Mouse (Mus musculus) limb, embryonic 13.5 days (tissue): ENCODE results near the gene Slc4a10. TPM values are rescaled to one million over a fixed set of nuclear protein-coding genes. Genes with fewer than 3 reads are reported as not detected.
A peak's percentile ranks its signal among the peaks of the same experiment; 100 is the strongest.
"Not testable (repeated sequence)": the region's sequence is repeated elsewhere in the genome, so short reads cannot be mapped to it uniquely, and the experiment has no call there.

Experiments
- ATAC-seq: fragments of 200-750 bp; cut with Nextera tagmentation; 2 replicates; pipeline ENCODE4 v1.8.0; 2017; ENCODE audit warnings: low read depth, moderate number of reproducible peaks, moderate TSS enrichment; ENCODE audit not compliant: low FRiP score
- H3K27ac ChIP-seq: fragments of 300-500 bp; sonication (generic); 2 replicates; pipeline ENCODE4 v1.5.1; 2015; ENCODE audit warnings: inconsistent platforms, mild to moderate bottlenecking, moderate library complexity
- H3K27me3 ChIP-seq: fragments of 300-500 bp; sonication (generic); 2 replicates; pipeline ENCODE4 v1.6.1; 2015; ENCODE audit warnings: mild to moderate bottlenecking, inconsistent platforms
- H3K36me3 ChIP-seq: fragments of 300-500 bp; sonication (generic); 2 replicates; pipeline ENCODE4 v1.6.1; 2015; ENCODE audit warnings: inconsistent platforms, mild to moderate bottlenecking, moderate library complexity
- H3K4me1 ChIP-seq: fragments of 300-500 bp; sonication (generic); 2 replicates; pipeline ENCODE4 v1.6.1; 2015; ENCODE audit warnings: inconsistent platforms
- H3K4me2 ChIP-seq: fragments of 300-500 bp; sonication (generic); replicated peaks from 2 replicates; pipeline ENCODE4 v1.6.1; 2015; ENCODE audit warnings: inconsistent platforms, mild to moderate bottlenecking, moderate library complexity
- H3K4me3 ChIP-seq: fragments of 300-500 bp; sonication (generic); 2 replicates; pipeline ENCODE4 v1.5.1; 2015; ENCODE audit warnings: moderate library complexity, mild to moderate bottlenecking, inconsistent platforms
- H3K9ac ChIP-seq: fragments of 300-500 bp; sonication (generic); 2 replicates; pipeline ENCODE4 v1.6.1; 2015; ENCODE audit warnings: mild to moderate bottlenecking, inconsistent platforms
- H3K9me3 ChIP-seq: fragments of 300-500 bp; sonication (generic); 2 replicates; pipeline ENCODE4 v1.6.1; 2016; ENCODE audit warnings: inconsistent platforms
- WGBS: fragments of 180-500 bp; shearing (Covaris S2); methylation state at CpG from one replicate; pipeline ENCODE4 v1.1.7; 2015; 5-methylcytosine and 5-hydroxymethylcytosine counted together
- polyA plus RNA-seq: library from polyadenylated mRNA; unstranded; fragments of >200 nt; fragmentation: Nextera tagmentation; extraction: Ambion mirVana; gene quantifications from 2 replicates; pipeline ENCODE4 v1.2.1, GENCODE M21; 2015

The Slc4a10 gene
- polyA plus RNA-seq: 0.04 and 0.13 TPM in 2 replicates

DNA sequence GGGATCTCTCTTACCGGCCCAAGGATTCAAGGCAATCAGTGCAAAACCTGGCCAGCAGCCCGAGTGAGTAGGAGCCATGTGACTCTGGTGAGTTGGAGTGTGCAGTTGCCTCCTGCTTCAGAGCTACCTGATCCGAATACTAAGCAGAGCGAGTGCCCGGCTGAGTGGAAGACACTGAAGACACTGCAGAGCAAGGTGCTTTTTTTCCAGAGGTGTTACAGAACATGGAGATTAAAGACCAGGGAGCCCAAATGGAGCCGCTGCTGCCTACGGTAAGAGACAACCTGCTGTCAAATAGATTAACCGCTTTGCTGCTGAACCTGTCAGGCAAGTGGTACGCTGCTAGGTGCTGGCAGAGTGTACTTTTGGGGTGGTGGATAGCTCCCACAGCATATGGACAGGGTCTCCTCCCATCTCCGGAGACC is at the start of gene Slc4a10:
Gene Slc4a10 (plus strand): TSS at position 42 of the 425 bp plus-strand sequence.
- no peak within 1 kb of the TSS for H3K27ac ChIP-seq
- H3K4me1 ChIP-seq: 0 out of 2 replicates have a peak, but pooled peaks cover 9% of the 10 kb centered on the region
- no peaks in the 10 kb centered on the region for H3K9me3 ChIP-seq
- peak within 1 kb of the TSS; percentile 71 for H3K4me2 ChIP-seq
- 12% methylated on average over 10 of the region's 10 CpGs for WGBS
- H3K4me3 ChIP-seq: peak within 1 kb of the TSS; percentile 51
- no peaks in the 10 kb centered on the region for H3K36me3 ChIP-seq
- no peak for ATAC-seq
- peak within 1 kb of the TSS; percentile 65; the same call in 1 of the 2 replicates for H3K9ac ChIP-seq
- peaks cover 9% of the 10 kb centered on the region for H3K27me3 ChIP-seq

GRCm38 (mm10) chr2:62001251-62001650 is 45.0 kb upstream of the Slc4a10 start:
- not testable (repeated sequence) for H3K4me1 ChIP-seq, H3K9me3 ChIP-seq, H3K27me3 ChIP-seq, ATAC-seq, H3K9ac ChIP-seq, H3K27ac ChIP-seq, H3K4me2 ChIP-seq, H3K36me3 ChIP-seq, H3K4me3 ChIP-seq
- WGBS: 82% methylated on average over 6 of the region's 6 CpGs

DNA sequence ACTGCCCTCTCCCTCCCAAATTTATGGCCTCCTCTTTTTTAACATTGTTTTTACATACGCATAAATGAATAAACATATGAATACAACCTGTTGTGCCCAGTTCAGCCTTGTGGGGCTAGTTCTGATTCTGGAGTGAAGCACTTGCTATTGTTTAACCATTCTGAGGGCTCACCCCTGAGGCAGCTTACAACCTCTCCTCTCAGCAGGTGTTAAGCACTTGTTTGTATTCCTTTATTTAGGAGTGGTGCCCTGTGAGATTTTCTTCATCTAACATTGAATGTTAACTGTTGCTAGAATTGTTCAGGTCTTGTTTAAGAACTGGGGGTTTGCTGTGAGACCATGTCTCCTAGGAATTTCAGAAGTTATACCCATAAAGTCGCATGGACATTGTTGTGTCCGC is 28.1 kb upstream of the Slc4a10 start:
- no peak for ATAC-seq
- Histone ChIP-seq H3K27me3 (no peaks in the 10 kb centered on the region), H3K27ac (no peak overlapping the region), H3K4me1 (no peaks in the 10 kb centered on the region), H3K4me2 (no peak overlapping the region), H3K4me3 (no peak overlapping the region), H3K9ac (no peak overlapping the region), H3K9me3 (no peaks in the 10 kb centered on the region), H3K36me3 (no peaks in the 10 kb centered on the region)
- WGBS: 70% methylated on average over 3 of the region's 3 CpGs

GRCm38 (mm10) chr2:62046861-62047503 is 720 bp downstream of the Slc4a10 start:
- ATAC-seq: no peak
- peaks cover 9% of the 10 kb centered on the region for H3K27me3 ChIP-seq
- peak overlapping the region; percentile 71 for H3K4me2 ChIP-seq
- no peaks in the 10 kb centered on the region for H3K9me3 ChIP-seq
- H3K4me3 ChIP-seq: peak overlapping the region; percentile 51
- 19% methylated on average over 10 of the region's 10 CpGs for WGBS
- H3K9ac ChIP-seq: peak overlapping the region; percentile 65
- H3K36me3 ChIP-seq: no peaks in the 10 kb centered on the region
- no peak overlapping the region for H3K27ac ChIP-seq
- 0 out of 2 replicates have a peak, but pooled peaks cover 9% of the 10 kb centered on the region for H3K4me1 ChIP-seq

DNA sequence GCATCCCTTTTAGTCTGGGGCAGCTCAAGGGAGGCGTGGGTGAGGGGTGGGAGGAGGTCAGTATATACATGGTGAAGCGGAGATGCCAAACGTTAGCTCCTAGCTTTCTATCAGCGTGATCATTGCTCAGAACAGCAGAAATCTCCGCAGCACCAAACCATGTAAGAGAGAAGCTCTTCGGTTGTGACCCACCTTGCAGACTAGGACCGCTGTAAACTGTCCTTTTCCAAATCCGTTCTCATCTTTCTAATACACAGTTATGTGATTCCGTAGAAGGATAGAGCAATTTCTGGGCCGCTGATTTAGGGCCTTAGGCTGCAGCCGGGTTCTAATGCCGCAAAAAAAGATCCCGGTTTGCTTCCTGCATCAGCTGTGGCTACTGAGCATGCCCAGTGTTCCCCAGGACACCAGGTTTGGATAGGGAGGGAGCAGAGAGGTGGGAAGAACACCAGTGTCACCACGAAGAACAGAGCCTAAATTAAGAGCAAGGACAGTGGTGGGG is 1.3 kb downstream of the Slc4a10 start:
- H3K27me3 ChIP-seq: peaks cover 9% of the 10 kb centered on the region
- H3K9me3 ChIP-seq: no peaks in the 10 kb centered on the region
- H3K36me3 ChIP-seq: no peaks in the 10 kb centered on the region
- H3K4me3 ChIP-seq: peak overlapping the region; percentile 51
- H3K4me2 ChIP-seq: peak overlapping the region; percentile 71
- H3K4me1 ChIP-seq: 0 out of 2 replicates have a peak, but pooled peaks cover 9% of the 10 kb centered on the region
- under 1% methylated on average over 14 of the region's 14 CpGs for WGBS
- H3K9ac ChIP-seq: peak overlapping the region; percentile 65
- H3K27ac ChIP-seq: no peak overlapping the region
- peak; percentile 48; the same call in 1 of the 2 replicates for ATAC-seq

DNA sequence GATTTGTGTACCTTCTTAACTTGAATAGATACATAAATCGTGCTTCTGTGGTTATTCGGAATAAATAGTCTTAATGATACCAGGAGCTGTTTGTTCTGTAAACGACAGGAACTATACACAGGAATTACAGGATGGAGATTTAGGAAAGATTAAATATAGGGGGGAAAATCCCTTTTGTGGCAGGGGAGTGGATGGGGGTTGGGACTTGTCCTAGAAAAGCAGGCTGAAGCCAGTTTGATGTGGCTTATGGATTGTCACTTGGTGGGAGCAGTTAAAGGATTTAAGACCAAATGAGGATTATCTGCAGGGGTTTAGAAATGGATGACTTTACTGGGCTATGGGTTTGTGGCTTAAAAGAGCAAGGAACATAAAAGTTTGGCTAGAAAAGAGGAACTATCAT is 1.9 kb downstream of the Slc4a10 start:
- no peaks in the 10 kb centered on the region for H3K9me3 ChIP-seq
- no peak overlapping the region for H3K9ac ChIP-seq
- peaks cover 9% of the 10 kb centered on the region for H3K27me3 ChIP-seq
- no peak overlapping the region for H3K27ac ChIP-seq
- WGBS: 18% methylated on average over 3 of the region's 3 CpGs
- 0 out of 2 replicates have a peak, but pooled peaks cover 9% of the 10 kb centered on the region for H3K4me1 ChIP-seq
- no peaks in the 10 kb centered on the region for H3K36me3 ChIP-seq
- no peak for ATAC-seq
- peak overlapping the region; percentile 71 for H3K4me2 ChIP-seq
- H3K4me3 ChIP-seq: peak overlapping the region; percentile 51

DNA sequence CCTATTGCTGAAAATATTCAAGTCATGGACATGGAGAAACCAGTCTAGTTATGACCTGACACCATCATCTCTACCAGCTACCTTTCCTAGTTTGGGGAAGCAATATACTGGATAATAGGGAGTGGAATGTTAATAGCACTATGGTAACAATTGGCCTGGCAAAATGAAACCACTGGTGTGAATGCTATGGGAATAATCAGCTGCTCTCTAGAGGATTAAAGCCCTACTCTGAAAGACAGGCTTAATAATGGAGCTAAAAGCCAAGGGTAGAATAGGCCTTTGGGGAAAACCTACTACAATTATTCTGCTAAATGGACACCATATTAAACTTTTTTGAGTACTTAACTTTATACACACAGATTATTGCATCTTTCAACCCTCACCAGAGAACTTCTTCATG is 30.2 kb downstream of the Slc4a10 start:
- Histone ChIP-seq H3K4me1 (no peaks in the 10 kb centered on the region), H3K9me3 (no peaks in the 10 kb centered on the region), H3K4me2 (no peak overlapping the region), H3K36me3 (no peaks in the 10 kb centered on the region), H3K9ac (no peak overlapping the region), H3K27ac (no peak overlapping the region), H3K27me3 (no peaks in the 10 kb centered on the region), H3K4me3 (no peak overlapping the region)
- ATAC-seq: no peak

- Histone ChIP-seq H3K36me3 (no peaks in the 10 kb centered on the region), H3K27me3 (no peaks in the 10 kb centered on the region), H3K9me3 (no peaks in the 10 kb centered on the region), H3K4me1 (no peaks in the 10 kb centered on the region), H3K9ac (no peak overlapping the region), H3K27ac (no peak overlapping the region), H3K4me2 (no peak overlapping the region), H3K4me3 (no peak overlapping the region)
- 65% methylated on average over 3 of the region's 3 CpGs for WGBS
- no peak for ATAC-seq
Measured at GRCm38 (mm10) chr2:62087566-62087965, 41.3 kb downstream of the Slc4a10 start.

DNA sequence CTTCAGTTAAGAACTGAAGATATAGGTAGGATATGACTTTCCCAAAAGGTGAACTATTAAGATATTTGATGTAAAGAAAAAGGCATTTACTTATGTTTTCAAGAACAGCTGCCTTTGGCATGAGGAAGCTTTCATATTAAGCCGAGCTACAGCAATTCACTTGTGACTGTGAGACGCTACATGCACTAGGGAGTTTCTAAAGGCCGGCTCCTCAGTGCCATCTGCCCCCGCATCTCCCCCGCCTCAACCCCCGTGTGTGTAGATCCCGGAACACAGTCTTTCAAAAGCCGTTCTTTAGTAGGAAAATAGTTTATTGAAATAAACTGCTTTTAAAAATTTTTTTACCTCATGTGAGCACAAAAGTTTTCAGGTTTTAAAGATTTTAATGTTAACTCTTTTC is 42.5 kb downstream of the Slc4a10 start:
- H3K4me2 ChIP-seq: no peak overlapping the region
- 80% methylated on average over 8 of the region's 8 CpGs for WGBS
- no peaks in the 10 kb centered on the region for H3K36me3 ChIP-seq
- H3K27me3 ChIP-seq: no peaks in the 10 kb centered on the region
- H3K9me3 ChIP-seq: no peaks in the 10 kb centered on the region
- no peak for ATAC-seq
- H3K4me3 ChIP-seq: no peak overlapping the region
- no peak overlapping the region for H3K27ac ChIP-seq
- no peaks in the 10 kb centered on the region for H3K4me1 ChIP-seq
- H3K9ac ChIP-seq: no peak overlapping the region

- no peaks in the 10 kb centered on the region for H3K27me3 ChIP-seq
- H3K36me3 ChIP-seq: no peaks in the 10 kb centered on the region
- ATAC-seq: no peak
- no peaks in the 10 kb centered on the region for H3K9me3 ChIP-seq
- H3K27ac ChIP-seq: no peak overlapping the region
- no peak overlapping the region for H3K4me2 ChIP-seq
- H3K4me3 ChIP-seq: no peak overlapping the region
- no peaks in the 10 kb centered on the region for H3K4me1 ChIP-seq
- 63% methylated on average over 9 of the region's 9 CpGs for WGBS
- no peak overlapping the region for H3K9ac ChIP-seq
Measured at GRCm38 (mm10) chr2:62089208-62089607, 42.9 kb downstream of the Slc4a10 start.

- H3K4me3 ChIP-seq: no peak overlapping the region
- H3K36me3 ChIP-seq: no peaks in the 10 kb centered on the region
- H3K27ac ChIP-seq: no peak overlapping the region
- H3K27me3 ChIP-seq: no peaks in the 10 kb centered on the region
- no peak overlapping the region for H3K9ac ChIP-seq
- WGBS: 83% methylated on average over 1 of the region's 1 CpGs
- ATAC-seq: no peak
- H3K4me2 ChIP-seq: no peak overlapping the region
- no peaks in the 10 kb centered on the region for H3K4me1 ChIP-seq
- H3K9me3 ChIP-seq: no peaks in the 10 kb centered on the region
Measured at GRCm38 (mm10) chr2:62100526-62100925, 54.3 kb downstream of the Slc4a10 start.

DNA sequence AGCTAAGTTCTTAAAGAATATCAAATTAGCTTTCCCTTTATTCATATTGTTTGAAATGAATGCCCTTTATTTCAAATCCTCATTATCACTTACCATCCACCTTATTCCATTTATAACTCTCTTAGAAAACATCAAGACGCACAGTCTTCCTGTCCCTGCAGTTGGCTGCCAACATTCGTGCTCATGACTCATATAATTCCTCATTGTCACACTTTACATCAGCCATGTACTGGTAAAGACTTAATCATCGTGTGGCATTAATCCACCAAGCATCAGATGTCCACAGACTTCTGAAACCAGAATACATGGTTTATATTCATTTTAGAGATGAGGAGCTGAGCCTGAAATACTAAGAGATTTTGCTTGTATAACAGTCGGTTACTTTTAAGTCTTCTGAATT is 69.1 kb downstream of the Slc4a10 start:
- H3K27ac ChIP-seq: no peak overlapping the region
- no peaks in the 10 kb centered on the region for H3K27me3 ChIP-seq
- H3K4me1 ChIP-seq: no peaks in the 10 kb centered on the region
- H3K4me3 ChIP-seq: no peak overlapping the region
- H3K4me2 ChIP-seq: no peak overlapping the region
- H3K36me3 ChIP-seq: no peaks in the 10 kb centered on the region
- WGBS: 82% methylated on average over 4 of the region's 4 CpGs
- no peak for ATAC-seq
- H3K9ac ChIP-seq: no peak overlapping the region
- no peaks in the 10 kb centered on the region for H3K9me3 ChIP-seq

GRCm38 (mm10) chr2:62129975-62130374 is 83.7 kb downstream of the Slc4a10 start:
- Histone ChIP-seq H3K27ac (no peak overlapping the region), H3K4me1 (no peaks in the 10 kb centered on the region), H3K36me3 (no peaks in the 10 kb centered on the region), H3K9ac (no peak overlapping the region), H3K4me3 (no peak overlapping the region), H3K4me2 (no peak overlapping the region), H3K27me3 (no peaks in the 10 kb centered on the region), H3K9me3 (no peaks in the 10 kb centered on the region)
- no peak for ATAC-seq
- WGBS: 96% methylated on average over 2 of the region's 2 CpGs
